Mouse (Mus musculus) heart, embryonic 13.5 days (tissue): Measurements from ENCODE around the gene Gatb. TPM values are rescaled to one million over a fixed set of nuclear protein-coding genes. Genes with fewer than 3 reads are reported as not detected.
A peak's percentile ranks its signal among the peaks of the same experiment; 100 is the strongest.

ENCODE experiments used
- ATAC-seq: fragments of 200-750 bp; cut with Nextera tagmentation; 2 replicates; pipeline ENCODE4 v1.8.0; 2017; ENCODE audit warnings: moderate TSS enrichment; ENCODE audit not compliant: insufficient number of reproducible peaks, low FRiP score, low TSS enrichment; ENCODE audit errors: extremely low read depth
- H3K27ac ChIP-seq: fragments of 300-500 bp; sonication (generic); replicated peaks from 2 replicates; pipeline ENCODE4 v1.5.1; 2015; ENCODE audit warnings: moderate library complexity, mild to moderate bottlenecking, inconsistent platforms
- H3K27me3 ChIP-seq: fragments of 300-500 bp; sonication (generic); replicated peaks from 2 replicates; pipeline ENCODE4 v1.6.1; 2015; ENCODE audit warnings: mild to moderate bottlenecking, inconsistent platforms
- H3K36me3 ChIP-seq: fragments of 300-500 bp; sonication (generic); 2 replicates; pipeline ENCODE4 v1.6.1; 2015; ENCODE audit warnings: mild to moderate bottlenecking, inconsistent platforms
- H3K4me1 ChIP-seq: fragments of 300-500 bp; sonication (generic); 2 replicates; pipeline ENCODE4 v1.6.1; 2015; ENCODE audit warnings: inconsistent platforms
- H3K4me2 ChIP-seq: fragments of 300-500 bp; sonication (generic); 2 replicates; pipeline ENCODE4 v1.6.1; 2015; ENCODE audit warnings: inconsistent platforms, mild to moderate bottlenecking, moderate library complexity
- H3K4me3 ChIP-seq: fragments of 300-500 bp; sonication (generic); 2 replicates; pipeline ENCODE4 v1.5.1; 2015; ENCODE audit warnings: moderate library complexity, mild to moderate bottlenecking, inconsistent platforms
- H3K9ac ChIP-seq: fragments of 300-500 bp; sonication (generic); 2 replicates; pipeline ENCODE4 v1.6.1; 2015; ENCODE audit warnings: inconsistent platforms, mild to moderate bottlenecking, moderate library complexity
- H3K9me3 ChIP-seq: fragments of 300-500 bp; sonication (generic); 2 replicates; pipeline ENCODE4 v1.6.1; 2016; ENCODE audit warnings: inconsistent platforms
- WGBS: fragments of 180-500 bp; shearing (Covaris S2); methylation state at CpG from one replicate; pipeline ENCODE4 v1.1.7; 2015; ENCODE audit warnings: mixed read lengths; 5-methylcytosine and 5-hydroxymethylcytosine counted together
- polyA plus RNA-seq: library from polyadenylated mRNA; unstranded; fragments of >200 nt; fragmentation: Nextera tagmentation; extraction: Ambion mirVana; gene quantifications from 2 replicates; pipeline ENCODE4 v1.2.1, GENCODE M21; 2015

The Gatb gene
- polyA plus RNA-seq, 1 experiment from 2014 or later, result 35.0 TPM

DNA sequence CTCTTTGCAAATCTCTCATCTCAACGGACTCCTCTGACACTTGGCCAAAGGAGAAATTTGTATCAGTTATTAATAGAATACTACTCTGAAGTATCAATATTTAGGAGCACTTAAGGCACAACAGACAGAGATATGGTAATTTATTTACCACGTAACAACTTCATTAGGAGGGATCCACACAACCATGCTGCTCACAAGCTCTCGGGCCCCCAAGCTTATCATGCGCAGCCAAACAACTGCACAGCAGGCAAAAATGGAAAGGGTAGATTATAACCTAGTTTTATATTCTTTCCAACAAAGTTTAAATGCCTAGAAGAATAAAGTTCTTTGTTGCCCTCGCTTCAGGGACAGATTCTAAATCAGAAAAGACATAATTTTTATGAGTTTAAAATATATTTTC lies 106.0 kb downstream of the Gatb start:
- H3K4me3 ChIP-seq, result no peak overlapping the region
- 0 out of 2 replicates have a peak overlapping the region, but pooled peaks have one; percentile 55 for H3K27ac ChIP-seq
- no peaks in the 10 kb centered on the region for H3K9me3 ChIP-seq
- no peaks in the 10 kb centered on the region for H3K27me3 ChIP-seq
- H3K36me3 ChIP-seq, result no peaks in the 10 kb centered on the region
- peaks cover 27% of the 10 kb centered on the region for H3K4me1 ChIP-seq
- 0 out of 2 replicates have a peak overlapping the region, but pooled peaks have one; percentile 15 for H3K9ac ChIP-seq
- 68% methylated on average over 5 of the region's 5 CpGs for WGBS
- no peak overlapping the region for H3K4me2 ChIP-seq
- ATAC-seq, result no peak

DNA sequence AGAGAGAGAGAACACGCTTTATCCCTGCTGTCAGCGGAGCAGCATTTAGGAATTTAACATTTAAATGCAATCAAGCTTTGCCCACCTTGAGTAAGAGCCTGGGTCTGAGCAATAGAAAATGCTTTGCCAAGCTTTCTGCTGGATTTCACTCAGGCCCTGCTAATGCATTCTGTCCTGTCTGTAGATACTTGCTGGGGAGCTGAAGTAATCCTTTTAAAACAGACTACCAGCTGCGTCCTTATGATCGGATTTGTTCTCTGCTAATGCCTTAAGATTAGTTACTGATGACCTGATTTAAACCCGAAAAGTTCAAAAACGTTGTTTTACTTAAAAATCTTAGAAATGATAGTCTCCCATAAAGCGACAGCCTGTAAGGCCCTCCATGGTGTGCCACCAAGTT lies 107.2 kb downstream of the Gatb start:
- Histone ChIP-seq H3K27me3 (no peaks in the 10 kb centered on the region), H3K9ac (no peak overlapping the region), H3K9me3 (no peaks in the 10 kb centered on the region), H3K4me3 (no peak overlapping the region), H3K4me2 (no peak overlapping the region), H3K27ac (no peak overlapping the region), H3K36me3 (no peaks in the 10 kb centered on the region), H3K4me1 (peaks cover 26% of the 10 kb centered on the region)
- 81% methylated on average over 7 of the region's 7 CpGs for WGBS
- no peak for ATAC-seq

DNA sequence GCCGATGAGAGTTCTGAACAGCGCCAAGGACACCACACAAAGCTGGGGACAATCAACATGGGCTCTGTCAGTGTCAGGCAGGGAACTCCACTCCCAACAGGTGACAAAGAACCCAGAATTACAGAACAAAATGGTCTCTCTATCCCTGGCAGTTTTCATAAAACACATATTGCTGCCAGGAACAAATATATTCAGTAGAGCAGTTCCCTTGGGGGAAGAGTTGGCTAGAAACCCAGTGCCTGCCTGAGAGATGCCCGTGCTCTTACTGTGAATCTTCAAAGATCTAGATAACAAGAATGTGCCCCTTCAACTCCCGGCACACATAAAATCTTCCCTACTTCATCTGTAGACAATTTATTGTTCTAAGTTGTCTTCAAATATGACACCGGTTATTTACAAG lies 109.7 kb downstream of the Gatb start:
- Histone ChIP-seq H3K9me3 (no peaks in the 10 kb centered on the region), H3K27me3 (no peaks in the 10 kb centered on the region), H3K4me3 (no peak overlapping the region), H3K27ac (no peak overlapping the region), H3K9ac (no peak overlapping the region), H3K4me1 (peaks cover 16% of the 10 kb centered on the region), H3K36me3 (0 out of 2 replicates have a peak, but pooled peaks cover 4% of the 10 kb centered on the region), H3K4me2 (no peak overlapping the region)
- WGBS, result 75% methylated on average over 5 of the region's 5 CpGs
- ATAC-seq, result no peak

DNA sequence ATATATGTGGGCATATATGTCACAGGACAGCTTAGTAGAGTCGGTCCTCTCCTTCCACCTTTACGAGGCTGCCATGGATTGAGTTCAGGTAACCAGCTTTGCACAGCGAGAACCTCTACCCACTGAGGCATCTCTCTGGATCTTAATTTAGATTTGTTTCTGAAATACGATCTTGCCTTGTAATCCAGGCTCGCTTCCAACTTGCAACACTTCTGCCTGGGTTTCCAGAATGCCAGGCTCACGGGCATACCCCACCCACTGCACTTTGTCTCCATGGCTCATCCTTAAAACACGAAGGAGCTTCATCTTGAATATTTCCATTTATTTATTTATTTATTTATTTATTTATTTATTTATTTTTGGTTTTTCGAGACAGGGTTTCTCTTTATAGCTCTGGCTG lies 111.4 kb downstream of the Gatb start:
- H3K9me3 ChIP-seq, result no peaks in the 10 kb centered on the region
- no peak overlapping the region for H3K27ac ChIP-seq
- H3K9ac ChIP-seq, result no peak overlapping the region
- no peak for ATAC-seq
- no peaks in the 10 kb centered on the region for H3K27me3 ChIP-seq
- 80% methylated on average over 8 of the region's 8 CpGs for WGBS
- no peak overlapping the region for H3K4me2 ChIP-seq
- H3K36me3 ChIP-seq, result 0 out of 2 replicates have a peak, but pooled peaks cover 4% of the 10 kb centered on the region
- H3K4me3 ChIP-seq, result no peak overlapping the region
- H3K4me1 ChIP-seq, result peaks cover 6% of the 10 kb centered on the region

DNA sequence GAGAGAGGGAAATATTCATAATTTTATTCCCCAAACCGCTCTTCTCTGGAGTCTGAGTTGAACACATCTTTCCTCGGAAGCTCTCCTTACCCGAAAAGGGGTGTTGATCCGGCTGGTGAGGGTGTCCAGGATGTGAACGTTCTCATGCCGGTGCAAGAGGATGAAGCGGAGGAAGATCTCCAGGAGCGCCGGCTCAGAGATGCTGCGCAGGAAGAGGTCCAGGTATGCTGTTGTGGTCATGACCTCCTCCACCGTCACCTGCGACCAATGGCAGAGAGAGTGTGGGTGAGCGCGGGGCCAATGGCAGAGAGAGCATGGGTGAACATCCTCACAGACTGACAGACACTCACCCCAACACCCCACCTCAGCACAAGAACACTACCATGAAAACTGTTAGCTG lies 114.4 kb downstream of the Gatb start:
- Histone ChIP-seq H3K27ac (no peak overlapping the region), H3K4me2 (no peak overlapping the region), H3K36me3 (0 out of 2 replicates have a peak, but pooled peaks cover 4% of the 10 kb centered on the region), H3K9ac (no peak overlapping the region), H3K9me3 (no peaks in the 10 kb centered on the region), H3K4me1 (no peaks in the 10 kb centered on the region), H3K4me3 (no peak overlapping the region), H3K27me3 (no peaks in the 10 kb centered on the region)
- 87% methylated on average over 14 of the region's 14 CpGs for WGBS
- ATAC-seq, result no peak

DNA sequence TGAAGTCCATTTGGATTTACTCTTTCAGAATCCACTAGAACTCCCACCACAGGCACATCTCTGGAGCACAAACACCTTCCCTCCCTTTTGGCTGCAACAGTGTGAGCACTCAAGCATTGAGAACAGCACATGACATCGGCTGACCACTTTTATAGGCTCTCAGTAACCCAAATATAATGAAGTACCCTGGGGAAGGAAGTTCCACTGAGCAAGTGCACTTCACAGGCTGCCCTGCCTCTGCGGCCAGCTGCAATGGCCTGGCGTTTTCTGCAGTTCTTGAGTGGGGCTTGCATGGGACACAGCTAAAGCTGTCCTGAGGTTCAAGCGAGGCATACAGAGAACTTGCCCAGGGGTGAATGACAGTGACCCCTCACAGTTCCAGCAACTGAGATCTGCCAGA lies 117.2 kb downstream of the Gatb start:
- Histone ChIP-seq H3K9me3 (no peaks in the 10 kb centered on the region), H3K9ac (no peak overlapping the region), H3K4me1 (no peaks in the 10 kb centered on the region), H3K36me3 (0 out of 2 replicates have a peak, but pooled peaks cover 4% of the 10 kb centered on the region), H3K27me3 (no peaks in the 10 kb centered on the region), H3K27ac (no peak overlapping the region), H3K4me3 (no peak overlapping the region), H3K4me2 (no peak overlapping the region)
- WGBS, result 79% methylated on average over 4 of the region's 4 CpGs
- no peak for ATAC-seq

DNA sequence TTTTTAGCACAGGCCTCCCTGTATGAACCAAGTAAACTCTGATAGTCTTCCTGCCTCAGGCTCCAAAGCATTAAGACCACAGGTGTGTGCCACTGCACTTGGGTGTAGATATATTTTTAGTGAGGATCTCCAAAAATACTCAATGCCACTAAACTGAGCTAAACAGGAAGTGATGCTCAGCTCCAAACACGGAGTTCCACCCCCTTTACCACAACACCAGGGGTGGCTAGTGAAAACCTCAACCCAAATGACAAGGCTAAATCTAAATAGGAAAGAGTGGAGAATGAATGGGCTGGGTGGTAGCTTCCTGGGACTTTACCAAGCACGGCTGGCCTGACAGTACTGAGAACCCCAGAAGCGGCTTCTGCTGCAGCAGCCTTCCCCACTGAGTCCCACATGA lies 119.1 kb downstream of the Gatb start:
- no peak overlapping the region for H3K4me3 ChIP-seq
- H3K36me3 ChIP-seq, result no peaks in the 10 kb centered on the region
- H3K9ac ChIP-seq, result no peak overlapping the region
- H3K27me3 ChIP-seq, result no peaks in the 10 kb centered on the region
- ATAC-seq, result no peak
- no peak overlapping the region for H3K27ac ChIP-seq
- H3K4me2 ChIP-seq, result no peak overlapping the region
- 44% methylated on average over 3 of the region's 3 CpGs for WGBS
- no peaks in the 10 kb centered on the region for H3K4me1 ChIP-seq
- H3K9me3 ChIP-seq, result no peaks in the 10 kb centered on the region

DNA sequence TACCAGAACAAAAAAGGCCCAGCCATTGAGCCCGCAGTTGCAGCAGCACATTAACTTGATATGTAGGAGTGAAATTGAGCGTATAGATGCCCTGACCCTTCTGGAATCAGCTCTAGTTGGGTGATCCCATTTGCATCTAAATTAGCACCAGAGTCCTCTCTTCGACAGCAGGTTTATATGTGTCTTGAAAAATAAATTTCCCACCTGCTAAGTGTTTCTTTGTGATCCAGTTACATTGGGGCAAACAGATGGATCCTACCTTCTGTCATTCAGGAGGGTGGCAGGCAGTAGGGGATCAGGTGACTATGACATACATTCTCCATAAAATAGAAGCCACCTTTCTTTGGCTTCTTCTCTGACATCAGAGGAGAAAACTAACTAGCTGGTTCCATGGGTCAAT lies 121.1 kb downstream of the Gatb start:
- no peak for ATAC-seq

DNA sequence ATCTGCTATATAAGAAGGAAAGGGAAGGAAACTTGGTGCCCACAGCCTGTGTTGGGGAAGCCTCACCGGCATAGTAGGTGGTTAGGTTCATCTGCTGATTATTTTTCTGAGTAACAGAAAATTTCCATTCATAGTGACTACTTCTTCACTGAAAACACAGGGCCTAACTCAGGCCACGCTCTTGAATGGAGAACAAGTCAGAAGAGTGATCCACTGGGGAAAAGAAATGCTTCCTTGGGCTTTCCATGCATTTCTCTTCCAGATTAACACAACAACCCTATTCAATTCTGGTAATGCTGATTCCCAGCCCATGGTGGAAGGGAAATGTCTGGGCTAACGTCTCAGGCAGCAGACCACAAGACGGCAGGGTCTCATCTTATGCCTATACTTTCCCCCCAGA lies 124.6 kb downstream of the Gatb start:
- Histone ChIP-seq H3K9me3 (no peaks in the 10 kb centered on the region), H3K4me1 (peaks cover 8% of the 10 kb centered on the region), H3K4me2 (no peak overlapping the region), H3K9ac (no peak overlapping the region), H3K36me3 (no peaks in the 10 kb centered on the region), H3K27ac (no peak overlapping the region), H3K4me3 (no peak overlapping the region), H3K27me3 (no peaks in the 10 kb centered on the region)
- ATAC-seq, result no peak
- 81% methylated on average over 4 of the region's 4 CpGs for WGBS

More for the DNA sequence above, 121.1 kb downstream of the Gatb start:
- no peaks in the 10 kb centered on the region for H3K27me3 ChIP-seq
- 83% methylated on average over 3 of the region's 3 CpGs for WGBS
- no peaks in the 10 kb centered on the region for H3K4me1 ChIP-seq
- H3K9ac ChIP-seq, result no peak overlapping the region
- no peak overlapping the region for H3K27ac ChIP-seq
- H3K9me3 ChIP-seq, result no peaks in the 10 kb centered on the region
- H3K36me3 ChIP-seq, result no peaks in the 10 kb centered on the region
- no peak overlapping the region for H3K4me3 ChIP-seq
- no peak overlapping the region for H3K4me2 ChIP-seq

DNA sequence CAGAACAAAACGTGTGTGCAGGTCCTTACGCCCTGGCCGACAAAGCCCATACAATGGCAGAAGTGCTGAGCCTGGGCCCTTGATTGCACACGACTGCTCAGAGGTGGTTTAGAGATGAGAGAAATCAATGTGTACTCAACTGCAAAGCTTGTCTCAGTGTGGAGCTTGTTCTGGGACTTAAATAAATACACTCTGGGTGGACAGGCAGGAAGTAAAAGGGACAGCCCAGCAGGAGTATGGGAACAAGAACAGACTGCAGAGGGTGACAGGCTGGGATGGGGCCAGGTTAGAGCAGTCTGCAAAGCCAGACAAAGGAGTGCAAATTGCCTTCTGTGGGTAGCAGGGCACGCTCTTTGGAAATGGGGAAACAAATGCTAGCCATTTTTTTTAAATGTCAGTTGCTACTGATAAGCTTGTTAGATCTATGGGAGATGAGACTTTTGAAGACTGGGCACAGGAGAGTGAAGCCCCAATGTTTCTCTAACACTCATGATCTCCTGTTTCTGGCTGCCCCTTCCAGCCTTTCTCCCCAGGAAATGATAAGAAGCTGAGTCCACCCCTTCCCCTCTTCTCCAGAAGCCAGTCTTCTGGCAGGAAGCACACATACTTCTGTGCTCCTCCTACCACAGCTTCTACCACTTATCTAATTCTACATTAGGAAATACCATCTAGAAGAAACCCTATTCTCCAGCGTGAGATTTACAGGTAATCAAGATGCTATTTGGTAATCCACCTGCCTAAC lies 129.4 kb downstream of the Gatb start:
- no peak for ATAC-seq
- H3K4me2 ChIP-seq, result no peak overlapping the region
- H3K36me3 ChIP-seq, result no peaks in the 10 kb centered on the region
- H3K27ac ChIP-seq, result peak overlapping the region; percentile 49
- no peak overlapping the region for H3K9ac ChIP-seq
- WGBS, result 41% methylated on average over 6 of the region's 6 CpGs
- H3K27me3 ChIP-seq, result no peaks in the 10 kb centered on the region
- H3K4me3 ChIP-seq, result no peak overlapping the region
- peaks cover 13% of the 10 kb centered on the region for H3K4me1 ChIP-seq
- H3K9me3 ChIP-seq, result no peaks in the 10 kb centered on the region
